Mouse (Mus musculus) midbrain, embryonic 14.5 days (tissue): ENCODE data around the gene Igfbp4. TPM values are rescaled to one million over a fixed set of nuclear protein-coding genes. Genes with fewer than 3 reads are reported as not detected.
A peak's percentile ranks its signal among the peaks of the same experiment; 100 is the strongest.

Experiments used
- ATAC-seq: fragments of 200-750 bp; cut with Nextera tagmentation; 2 replicates; pipeline ENCODE4 v1.8.0; 2017; ENCODE audit warnings: moderate number of reproducible peaks, moderate library complexity; ENCODE audit not compliant: low FRiP score, low TSS enrichment
- DNase-seq: peaks from one replicate; pipeline ENCODE4 v3.0.0-alpha.2; 2015
- H3K27ac ChIP-seq: fragments of 300-500 bp; sonication (generic); replicated peaks from 2 replicates; pipeline ENCODE4 v1.5.1; 2014; ENCODE audit warnings: mild to moderate bottlenecking, low read depth, low read length, moderate library complexity
- H3K27me3 ChIP-seq: fragments of 300-500 bp; sonication (generic); 2 replicates; pipeline ENCODE4 v1.6.1; 2014; ENCODE audit warnings: low read length, control low read depth, mixed read lengths; ENCODE audit not compliant: control insufficient read depth, insufficient read depth
- H3K36me3 ChIP-seq: fragments of 300-500 bp; sonication (generic); 2 replicates; pipeline ENCODE4 v1.6.1; 2014; ENCODE audit warnings: low read length, control low read depth; ENCODE audit not compliant: control insufficient read depth, insufficient read depth
- H3K4me1 ChIP-seq: fragments of 300-500 bp; sonication (generic); 2 replicates; pipeline ENCODE4 v1.6.1; 2014; ENCODE audit warnings: mild to moderate bottlenecking, antibody characterized with exemption, low read length, control low read depth; ENCODE audit not compliant: control insufficient read depth, insufficient read depth
- H3K4me2 ChIP-seq: fragments of 300-500 bp; sonication (generic); 2 replicates; pipeline ENCODE4 v1.6.1; 2014; ENCODE audit warnings: mild to moderate bottlenecking, low read length, moderate library complexity
- H3K4me3 ChIP-seq: fragments of 300-500 bp; sonication (generic); replicated peaks from 2 replicates; pipeline ENCODE4 v1.5.1; 2014; ENCODE audit warnings: low read depth, low read length
- H3K9ac ChIP-seq: fragments of 300-500 bp; sonication (generic); replicated peaks from 2 replicates; pipeline ENCODE4 v1.6.1; 2014; ENCODE audit warnings: mild to moderate bottlenecking, low read length, moderate library complexity
- H3K9me3 ChIP-seq: fragments of 300-500 bp; sonication (generic); 2 replicates; pipeline ENCODE4 v1.6.1; 2016; ENCODE audit warnings: low read length, control low read depth, mixed read lengths; ENCODE audit not compliant: control insufficient read depth
- WGBS: fragments of 180-500 bp; shearing (Covaris S2); extraction: QIAGEN DNeasy Blood & Tissue Kit; methylation state at CpG from one replicate; pipeline ENCODE4 v1.1.7; 2014; 5-methylcytosine and 5-hydroxymethylcytosine counted together
- polyA plus RNA-seq: library from polyadenylated mRNA; unstranded; fragments of >200 nt; fragmentation: Nextera tagmentation; extraction: Ambion mirVana; gene quantifications from 2 replicates; pipeline ENCODE4 v1.2.1, GENCODE M21; 2014

Igfbp4 gene
- polyA plus RNA-seq, 1 experiment from 2014 or later: 111 TPM

- Histone ChIP-seq H3K4me3 (no peak overlapping the region), H3K9ac (no peak overlapping the region), H3K9me3 (no peaks in the 10 kb centered on the region), H3K36me3 (0 out of 2 replicates have a peak, but pooled peaks cover 4% of the 10 kb centered on the region), H3K4me2 (no peak overlapping the region), H3K27me3 (no peaks in the 10 kb centered on the region), H3K27ac (no peak overlapping the region), H3K4me1 (peaks cover 8% of the 10 kb centered on the region)
- 94% methylated on average over 6 of the region's 6 CpGs for WGBS
- no peak for DNase-seq
- ATAC-seq: no peak
Measured at GRCm38 (mm10) chr11:99019844-99020243, 21.2 kb upstream of the Igfbp4 start.

GRCm38 (mm10) chr11:99022384-99022933, 18.6 kb upstream of the Igfbp4 start:
- H3K27me3 ChIP-seq: no peaks in the 10 kb centered on the region
- WGBS: 77% methylated on average over 5 of the region's 5 CpGs
- H3K36me3 ChIP-seq: no peaks in the 10 kb centered on the region
- no peak overlapping the region for H3K27ac ChIP-seq
- DNase-seq: no peak
- peaks cover 8% of the 10 kb centered on the region for H3K4me1 ChIP-seq
- H3K9me3 ChIP-seq: no peaks in the 10 kb centered on the region
- H3K4me2 ChIP-seq: peak overlapping the region; percentile 77
- H3K9ac ChIP-seq: no peak overlapping the region
- peak overlapping the region; percentile 57 for H3K4me3 ChIP-seq
- no peak for ATAC-seq

GRCm38 (mm10) chr11:99023094-99023493, 17.9 kb upstream of the Igfbp4 start:
- DNase-seq (no peak), ATAC-seq (no peak)
- WGBS: 8% methylated on average over 4 of the region's 4 CpGs
- no peaks in the 10 kb centered on the region for H3K36me3 ChIP-seq
- no peak overlapping the region for H3K27ac ChIP-seq
- peak overlapping the region; percentile 57 for H3K4me3 ChIP-seq
- H3K4me2 ChIP-seq: peak overlapping the region; percentile 77
- peaks cover 8% of the 10 kb centered on the region for H3K4me1 ChIP-seq
- H3K9me3 ChIP-seq: no peaks in the 10 kb centered on the region
- no peaks in the 10 kb centered on the region for H3K27me3 ChIP-seq
- peak overlapping the region; percentile 43; the same call in 1 of the 2 replicates for H3K9ac ChIP-seq

- WGBS: under 1% methylated on average over 54 of the region's 54 CpGs
- peak; percentile 98 for DNase-seq
- peak; percentile 91 for ATAC-seq
Measured at GRCm38 (mm10) chr11:99023500-99024467, 17.3 kb upstream of the Igfbp4 start, which contains the start of gene Top2a. TSS of gene Top2a (minus strand) at chr11:99024189.

GRCm38 (mm10) chr11:99024468-99025134, 16.4 kb upstream of the Igfbp4 start:
- Histone ChIP-seq H3K4me2 (peak overlapping the region; percentile 77), H3K9ac (no peak overlapping the region; the same call in 1 of the 2 replicates), H3K27me3 (no peaks in the 10 kb centered on the region), H3K9me3 (no peaks in the 10 kb centered on the region), H3K4me3 (peak overlapping the region; percentile 57), H3K27ac (no peak overlapping the region), H3K4me1 (peaks cover 8% of the 10 kb centered on the region), H3K36me3 (no peaks in the 10 kb centered on the region)
- no peak for DNase-seq
- 53% methylated on average over 18 of the region's 18 CpGs for WGBS
- peak; percentile 46; the same call in 1 of the 2 replicates for ATAC-seq

More at GRCm38 (mm10) chr11:99023500-99024467, 17.3 kb upstream of the Igfbp4 start, which contains the start of gene Top2a:
- Histone ChIP-seq H3K9ac (peak within 1 kb of the TSS; percentile 43), H3K36me3 (no peaks in the 10 kb centered on the region), H3K4me1 (peaks cover 8% of the 10 kb centered on the region), H3K27ac (no peak within 1 kb of the TSS), H3K27me3 (no peaks in the 10 kb centered on the region), H3K4me2 (peak within 1 kb of the TSS; percentile 77), H3K9me3 (no peaks in the 10 kb centered on the region), H3K4me3 (peak within 1 kb of the TSS; percentile 57)

- Histone ChIP-seq H3K4me3 (no peak overlapping the region), H3K4me2 (no peak overlapping the region), H3K4me1 (peaks cover 8% of the 10 kb centered on the region), H3K27ac (no peak overlapping the region), H3K9me3 (no peaks in the 10 kb centered on the region), H3K27me3 (no peaks in the 10 kb centered on the region), H3K9ac (no peak overlapping the region), H3K36me3 (no peaks in the 10 kb centered on the region)
- 83% methylated on average over 6 of the region's 6 CpGs for WGBS
- ATAC-seq (no peak), DNase-seq (no peak)
Measured at GRCm38 (mm10) chr11:99025878-99026277, 15.2 kb upstream of the Igfbp4 start.

GRCm38 (mm10) chr11:99026899-99027440, 14.1 kb upstream of the Igfbp4 start:
- no peak overlapping the region for H3K4me3 ChIP-seq
- H3K4me1 ChIP-seq: peaks cover 8% of the 10 kb centered on the region
- no peaks in the 10 kb centered on the region for H3K27me3 ChIP-seq
- WGBS: 89% methylated on average over 12 of the region's 12 CpGs
- H3K27ac ChIP-seq: no peak overlapping the region
- H3K36me3 ChIP-seq: no peaks in the 10 kb centered on the region
- DNase-seq (no peak), ATAC-seq (no peak)
- H3K9ac ChIP-seq: no peak overlapping the region
- H3K9me3 ChIP-seq: no peaks in the 10 kb centered on the region
- no peak overlapping the region for H3K4me2 ChIP-seq

GRCm38 (mm10) chr11:99035350-99035749, 5.7 kb upstream of the Igfbp4 start:
- no peak for ATAC-seq

More at GRCm38 (mm10) chr11:99035350-99035749, 5.7 kb upstream of the Igfbp4 start:
- Histone ChIP-seq H3K4me3 (no peak overlapping the region), H3K9me3 (no peaks in the 10 kb centered on the region), H3K36me3 (no peaks in the 10 kb centered on the region), H3K9ac (no peak overlapping the region), H3K27ac (no peak overlapping the region), H3K27me3 (no peaks in the 10 kb centered on the region), H3K4me2 (no peak overlapping the region), H3K4me1 (peaks cover 2% of the 10 kb centered on the region; the same call in 1 of the 2 replicates)
- WGBS: 72% methylated on average over 4 of the region's 4 CpGs
- no peak for DNase-seq
